Mouse (Mus musculus) right cerebral cortex, postnatal 4 days (tissue): ENCODE data around the gene Vmn2r98.
"Not testable (repeated sequence)": the region's sequence is repeated elsewhere in the genome, so short reads cannot be mapped to it uniquely, and the experiment has no call there.

Experiments
- DNase-seq: peaks from one replicate; pipeline ENCODE4 v3.0.0-alpha.2; 2022

Vmn2r98 gene

DNA sequence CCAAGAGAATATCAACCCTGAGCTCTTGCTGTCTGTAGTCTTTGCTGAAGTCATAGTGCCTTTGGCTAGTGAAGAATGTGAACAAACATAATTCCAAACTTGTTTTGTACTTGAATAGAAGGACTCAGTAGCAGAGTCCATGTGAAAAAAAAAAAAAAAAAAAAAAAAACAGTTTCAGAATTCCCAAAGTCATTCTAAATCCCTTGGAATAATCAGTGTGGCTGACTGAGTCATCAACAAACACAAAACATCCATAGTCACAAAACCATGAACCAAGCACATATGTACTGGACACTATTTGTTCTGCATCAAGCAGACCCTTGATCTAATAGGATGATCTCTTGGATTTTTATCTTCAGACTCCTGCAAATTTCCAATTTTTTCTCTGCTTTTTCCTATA, at the start of gene Vmn2r98:
Gene Vmn2r98 (plus strand): TSS at position 301 of the 400 bp plus-strand sequence.
- DNase-seq: not testable (repeated sequence)

DNA sequence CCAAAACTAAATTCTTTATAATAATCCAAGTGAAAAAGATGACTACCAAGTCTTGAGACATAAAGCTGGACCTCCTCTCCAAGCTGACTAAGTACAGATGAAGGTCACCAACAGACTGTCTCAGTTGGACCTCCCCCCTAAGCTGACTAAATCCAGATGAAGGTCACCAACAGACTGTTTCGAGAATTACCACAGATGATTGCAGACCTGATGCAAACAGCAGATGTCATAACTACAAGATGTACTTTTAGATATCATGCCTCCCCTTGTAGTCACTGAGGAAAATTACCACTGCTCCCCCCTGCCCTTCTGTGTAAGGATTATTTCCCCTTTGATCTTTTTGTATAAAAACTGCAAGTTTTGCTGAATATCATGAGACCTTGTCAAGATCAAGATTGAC, 21.8 kb upstream of the Vmn2r98 start:
- DNase-seq: not testable (repeated sequence)

DNA sequence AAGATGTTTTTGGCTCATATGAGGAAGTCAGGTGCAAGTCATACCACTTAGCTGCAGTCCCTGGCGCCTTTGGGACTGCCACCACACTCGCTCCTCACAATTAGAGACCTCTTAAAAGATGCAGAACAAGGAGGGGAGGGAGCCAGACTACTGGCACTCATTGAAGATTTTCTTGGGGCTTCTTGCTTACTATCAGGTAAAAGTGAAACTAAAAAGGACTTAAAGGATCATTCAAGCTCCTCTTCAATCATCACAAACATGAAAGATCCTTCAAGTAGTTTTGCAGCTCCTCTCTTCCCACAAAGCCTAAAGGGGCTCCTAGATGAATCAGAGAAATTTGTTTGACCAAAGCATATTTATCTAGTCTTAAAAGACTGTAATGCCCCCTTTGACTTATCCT, 21.3 kb upstream of the Vmn2r98 start:
- no peak for DNase-seq

DNA sequence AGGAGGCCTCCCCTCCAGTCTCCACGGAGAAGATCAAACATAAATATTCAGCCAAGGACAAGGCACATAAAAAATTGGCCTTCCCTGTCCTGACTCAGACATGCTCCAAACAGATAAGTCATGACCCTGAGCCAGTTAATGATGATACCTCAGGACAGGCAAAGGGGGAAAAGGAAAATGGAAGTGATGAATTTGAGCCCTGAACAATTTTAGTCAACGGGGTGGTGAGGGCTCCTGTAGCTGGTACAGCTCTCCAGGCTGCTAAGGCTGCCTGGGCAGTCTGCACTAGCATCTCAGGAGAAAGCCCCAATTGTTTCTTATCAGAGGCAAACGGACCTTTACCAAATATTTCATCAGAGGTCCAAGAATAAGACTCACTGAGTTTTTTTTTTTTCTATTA, 20.5 kb upstream of the Vmn2r98 start:
- DNase-seq: no peak
